Mouse (Mus musculus) liver, adult 2 months (tissue): ENCODE measurements around the gene Slc36a3.

ENCODE experiments used
- CTCF ChIP-seq: fragments of 200-500 bp; IDR thresholded peaks from 2 replicates; pipeline ENCODE4 v1.5.1; 2011; ENCODE audit warnings: low read depth, low read length, control low read depth
- POLR2A ChIP-seq: fragments of 200-500 bp; IDR thresholded peaks from 2 replicates; pipeline ENCODE4 v1.6.1; 2011; ENCODE audit warnings: low read length, control low read depth; ENCODE audit not compliant: insufficient read depth; ENCODE audit errors: extremely low read depth

DNA sequence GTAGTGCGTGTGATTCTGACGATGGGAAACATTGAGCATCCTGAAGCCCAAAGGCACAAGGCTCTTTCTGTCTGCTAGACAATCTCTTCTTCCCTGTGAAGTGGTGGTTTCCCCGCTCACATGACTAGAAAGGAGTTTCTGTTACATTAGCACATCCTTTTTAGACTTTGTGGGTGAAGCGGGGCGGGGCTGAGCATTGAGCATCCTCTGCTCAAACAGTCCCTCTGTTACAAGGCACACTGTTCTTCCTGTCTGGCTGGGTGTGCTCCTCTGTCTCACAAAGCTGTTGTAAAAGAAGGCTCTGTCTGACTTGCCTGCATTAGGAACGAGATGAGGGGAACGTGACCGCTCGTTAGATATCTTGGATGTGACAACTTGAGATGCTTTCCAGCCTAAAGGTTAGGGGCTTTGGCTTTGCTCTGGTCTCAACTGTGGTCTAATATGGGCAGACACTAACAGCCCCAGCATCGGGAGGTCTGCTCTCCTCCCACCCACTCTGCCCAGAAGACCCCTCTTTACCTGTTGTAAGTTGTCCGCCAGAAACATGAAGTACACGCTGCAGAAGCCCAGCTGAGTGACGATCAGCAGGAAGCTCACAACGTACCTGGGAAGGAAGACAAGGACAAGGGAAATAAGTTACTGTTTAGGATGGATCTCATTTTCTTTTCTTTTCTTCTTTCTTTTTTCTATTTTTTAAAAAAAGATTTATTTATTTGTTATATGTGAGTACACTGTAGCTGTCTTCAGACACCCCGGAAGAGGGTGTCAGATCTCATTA lies 14.5 kb downstream of the Slc36a3 start:
- TF ChIP-seq POLR2A (no peak), CTCF (no peak)
